Mouse (Mus musculus) liver (tissue): ENCODE data around the gene Purb.
A peak's percentile ranks its signal among the peaks of the same experiment; 100 is the strongest.
"Not testable (repeated sequence)": the region's sequence is repeated elsewhere in the genome, so short reads cannot be mapped to it uniquely, and the experiment has no call there.

Experiments used
- DNase-seq: peaks from one replicate; pipeline ENCODE4 v3.0.0-alpha.2; 2020; ENCODE audit warnings: mixed read lengths

Purb gene

GRCm38 (mm10) chr11:6484244-6484959, 8.7 kb upstream of the Purb start:
- no peak for DNase-seq

- DNase-seq, result no peak
Observed at GRCm38 (mm10) chr11:6483103-6483502, 7.4 kb upstream of the Purb start.

DNA sequence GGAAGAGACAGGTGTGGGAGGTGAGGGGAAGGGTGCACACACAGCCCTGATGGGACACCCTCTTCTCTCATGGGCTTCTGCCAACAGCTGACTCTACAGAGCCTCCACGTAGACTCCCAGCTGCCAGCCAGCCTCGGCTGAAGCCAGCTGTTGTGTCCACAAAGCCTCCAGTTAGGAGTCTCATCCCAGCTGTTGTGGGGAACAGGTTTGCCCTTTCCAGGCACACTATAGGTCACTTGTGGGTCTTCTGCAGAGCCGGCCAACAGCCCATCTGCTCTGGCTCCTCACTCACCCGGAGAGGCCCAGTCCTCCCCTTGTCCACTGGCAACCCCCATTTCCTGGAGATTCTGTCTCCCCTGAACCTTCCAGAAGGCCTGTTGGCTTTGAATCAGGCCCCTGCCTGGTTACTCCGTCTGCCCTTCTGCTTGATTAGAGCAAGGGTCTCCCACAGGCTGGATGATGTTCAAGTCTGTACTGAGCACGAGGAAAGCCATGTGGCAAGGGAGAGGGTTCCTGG, 6.0 kb upstream of the Purb start:
- no peak for DNase-seq

DNA sequence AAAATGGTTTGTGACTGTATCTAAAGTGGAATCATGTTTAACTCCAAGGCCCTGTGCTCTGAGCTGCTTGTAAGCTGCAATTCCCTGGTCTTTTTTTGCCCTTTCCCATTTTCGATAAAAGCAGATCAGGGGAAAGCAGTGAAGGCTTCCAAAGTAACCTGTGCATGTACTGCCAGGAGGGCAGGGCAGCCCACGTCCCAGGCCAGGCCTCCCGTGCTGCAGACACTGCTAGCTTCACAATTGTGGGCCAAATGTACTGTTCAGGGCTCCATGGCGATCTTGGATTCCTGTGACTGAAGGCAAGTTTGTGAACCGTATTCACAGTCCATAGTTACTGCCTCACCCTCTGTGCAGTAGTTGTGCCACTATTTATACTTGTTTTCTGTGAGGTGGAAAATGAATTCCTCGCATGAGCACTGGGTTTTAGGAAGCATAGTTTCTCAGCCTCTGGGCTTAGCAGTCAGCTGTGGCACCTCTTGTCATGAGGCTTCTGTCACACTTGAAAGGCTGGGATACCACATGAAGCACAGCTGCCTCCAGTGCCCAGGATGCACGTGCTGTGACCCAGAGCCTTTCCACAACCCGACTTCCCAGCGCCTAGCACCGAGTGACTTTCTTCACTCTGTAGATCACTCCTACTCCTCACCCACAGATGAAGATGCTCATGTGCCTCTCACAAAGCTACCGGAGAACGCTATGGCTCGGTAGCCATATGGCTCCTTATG, 5.1 kb upstream of the Purb start:
- DNase-seq, result no peak

- DNase-seq, result no peak
Observed at GRCm38 (mm10) chr11:6480191-6480590, 4.5 kb upstream of the Purb start.

DNA sequence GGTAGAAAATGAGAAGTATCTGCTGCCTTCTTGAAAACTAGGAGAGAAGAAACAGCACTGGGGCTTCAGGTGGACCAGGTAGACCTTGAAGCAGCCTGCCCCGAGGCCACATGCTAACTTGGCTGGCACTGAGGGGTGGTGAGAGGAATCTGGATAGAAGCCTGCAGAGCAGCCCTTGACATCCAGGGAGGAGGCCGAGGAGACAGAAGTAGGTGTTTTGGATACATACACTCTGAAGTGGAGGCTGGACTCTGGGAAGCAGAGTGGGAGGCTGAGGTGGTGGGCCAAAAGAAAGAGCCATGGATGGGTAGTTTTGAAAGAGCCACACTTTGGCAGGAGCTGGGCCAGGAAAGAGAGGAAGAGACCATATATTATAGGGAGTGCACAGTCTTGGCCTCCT, 3.5 kb upstream of the Purb start:
- DNase-seq, result no peak

- DNase-seq, result no peak
Observed at GRCm38 (mm10) chr11:6477350-6477749, 1.6 kb upstream of the Purb start.

DNA sequence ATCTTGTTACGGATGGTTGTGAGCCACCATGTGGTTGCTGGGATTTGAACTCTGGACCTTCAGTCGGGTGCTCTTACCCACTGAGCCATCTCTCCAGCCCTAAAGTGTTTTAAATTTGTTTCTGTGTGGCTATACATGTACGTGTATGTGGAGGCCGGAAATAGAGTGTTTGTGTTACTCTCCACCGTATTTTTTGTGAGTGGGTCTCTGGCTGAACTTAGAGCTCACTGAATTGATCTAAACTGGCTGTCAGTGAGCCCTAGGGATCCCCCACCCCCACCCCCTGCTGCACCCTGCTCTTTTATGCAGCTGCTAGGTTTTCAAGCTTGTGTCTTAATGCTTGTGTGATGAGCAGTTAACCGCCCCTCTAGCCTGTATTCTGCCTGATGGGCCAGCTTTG, 1.2 kb upstream of the Purb start:
- DNase-seq, result no peak

- DNase-seq, result peak; percentile 64
Observed at GRCm38 (mm10) chr11:6474874-6475731, 614 bp downstream of the Purb start.

GRCm38 (mm10) chr11:6474381-6474780, 1.3 kb downstream of the Purb start:
- DNase-seq, result no peak

DNA sequence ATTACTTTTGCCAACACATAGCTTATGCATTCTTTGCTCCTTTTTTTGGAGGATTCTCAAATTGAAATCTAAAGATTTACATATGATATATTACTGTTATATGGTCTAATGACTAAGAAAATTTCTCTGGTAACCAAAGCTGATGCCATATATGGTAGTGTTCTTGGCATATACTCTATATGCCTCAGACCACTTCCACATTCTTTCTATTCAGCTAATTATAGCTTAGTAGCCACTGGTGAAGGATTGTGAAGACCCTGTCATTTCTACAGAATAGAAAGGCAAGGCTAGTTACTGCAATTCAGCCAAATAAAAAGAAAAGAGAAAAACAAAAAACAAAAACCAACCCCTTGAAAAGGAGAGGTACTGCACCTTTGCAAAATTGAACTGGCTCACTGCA, 3.6 kb downstream of the Purb start:
- no peak for DNase-seq

DNA sequence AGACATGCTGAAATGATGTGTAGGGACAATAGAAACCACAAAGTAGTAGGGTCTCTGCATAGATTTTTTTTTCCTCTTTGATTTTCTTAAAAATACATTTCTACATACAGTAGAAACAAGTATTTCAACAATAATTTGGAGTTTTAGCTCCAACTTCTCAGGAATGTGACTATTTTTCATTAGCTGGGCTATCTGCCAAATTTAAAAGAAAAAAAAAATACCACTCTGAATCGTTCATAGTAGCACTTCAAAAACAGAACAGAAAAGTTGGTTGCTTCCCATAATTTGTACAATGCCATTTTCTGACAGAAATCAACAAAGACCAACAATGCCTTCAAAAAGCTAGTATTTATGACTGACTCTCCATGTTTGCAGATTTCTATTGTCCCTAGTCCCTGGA, 4.2 kb downstream of the Purb start:
- no peak for DNase-seq

GRCm38 (mm10) chr11:6471054-6471453, 4.7 kb downstream of the Purb start:
- DNase-seq, result no peak

- DNase-seq, result no peak
Observed at GRCm38 (mm10) chr11:6468541-6468940, 7.2 kb downstream of the Purb start.

DNA sequence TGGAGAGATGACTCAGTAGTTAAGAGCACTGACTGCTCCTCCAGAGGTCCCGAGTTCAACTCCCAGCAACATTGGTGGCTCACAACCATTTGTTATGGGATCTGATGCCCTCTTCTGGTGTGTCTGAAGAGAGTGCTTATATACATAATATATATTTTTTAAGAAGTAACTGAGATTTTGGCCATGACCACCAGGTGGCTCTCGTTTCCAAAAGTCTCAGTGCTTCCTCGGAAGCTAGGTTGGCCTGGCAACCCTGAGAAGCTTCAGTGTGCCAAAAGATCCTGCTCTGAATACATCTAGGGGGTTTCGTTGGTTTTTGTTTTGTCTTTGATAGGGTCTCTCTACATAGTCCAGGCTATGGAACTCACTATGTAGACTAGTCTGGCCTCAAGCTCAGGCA, 10.6 kb downstream of the Purb start:
- peak; percentile 71 for DNase-seq

DNA sequence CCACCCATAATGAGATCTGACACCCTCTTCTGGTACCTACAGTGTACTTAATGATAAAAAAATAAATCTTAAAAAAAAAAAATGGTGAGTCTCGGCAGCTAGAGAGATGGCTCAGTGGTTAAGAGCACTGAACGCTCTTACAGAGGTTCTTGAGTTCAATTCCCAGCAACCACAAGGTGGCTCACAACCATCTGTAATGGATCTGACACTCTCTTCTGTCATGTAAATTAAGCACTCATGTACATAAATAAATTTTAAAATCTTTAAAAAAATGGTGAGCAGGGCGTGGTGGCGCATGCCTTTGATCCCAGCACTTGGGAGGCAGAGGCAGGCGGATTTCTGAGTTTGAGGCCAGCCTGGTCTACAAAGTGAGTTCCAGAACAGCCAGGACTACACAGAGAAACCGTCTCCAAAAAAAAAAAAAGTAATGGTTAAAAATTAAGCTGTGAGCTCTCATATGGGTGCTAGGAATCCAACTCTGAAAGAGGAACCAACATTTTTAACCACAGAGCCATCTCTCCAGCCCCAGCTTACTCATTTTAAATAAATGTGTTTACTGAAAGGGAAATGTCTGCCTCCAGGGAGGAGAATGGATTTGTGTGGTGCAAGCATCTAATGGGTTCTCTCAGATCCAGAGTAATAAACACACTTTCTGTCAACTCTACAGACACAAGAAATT, 12.4 kb downstream of the Purb start:
- DNase-seq, result no peak

DNA sequence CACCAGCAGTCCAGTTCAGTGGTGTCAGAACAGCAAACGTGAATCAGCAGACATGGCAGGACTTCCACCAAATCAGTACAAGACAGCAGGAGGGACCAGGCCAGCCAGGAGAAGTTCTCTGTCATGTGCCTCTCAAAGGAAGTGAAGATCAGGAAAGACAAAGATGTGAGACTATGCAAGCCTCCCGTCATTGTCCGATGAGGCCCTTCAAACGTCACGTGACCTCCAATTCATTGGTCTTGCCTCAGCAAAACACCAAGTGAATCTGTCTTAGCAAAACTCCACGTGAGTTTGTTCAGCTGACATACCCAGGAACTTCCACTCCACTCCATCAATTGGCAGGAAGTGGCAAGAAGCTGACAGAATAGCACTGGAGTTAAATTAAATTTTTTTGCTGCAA, 19.6 kb downstream of the Purb start:
- no peak for DNase-seq

DNA sequence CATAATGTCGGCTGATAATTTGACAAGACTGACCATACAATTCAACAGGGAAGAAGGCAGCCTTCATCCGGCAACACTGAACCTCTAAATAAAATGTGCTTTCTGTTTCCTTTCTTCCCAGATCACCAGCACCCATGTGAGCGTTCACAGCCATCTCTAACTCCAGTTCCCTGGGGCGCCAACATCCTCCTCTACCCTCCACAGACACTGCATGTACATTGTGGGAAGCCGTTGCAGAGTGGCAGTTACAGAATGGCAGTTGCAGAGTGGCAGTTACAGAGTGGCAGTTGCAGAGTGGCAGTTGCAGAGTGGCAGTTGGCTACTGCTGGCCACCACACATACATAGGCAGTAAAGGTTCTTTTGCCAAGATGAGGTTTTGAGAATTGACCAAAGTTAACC, 27.6 kb downstream of the Purb start:
- DNase-seq, result not testable (repeated sequence)

- DNase-seq, result no peak
Observed at GRCm38 (mm10) chr11:6447493-6447892, 28.2 kb downstream of the Purb start.

DNA sequence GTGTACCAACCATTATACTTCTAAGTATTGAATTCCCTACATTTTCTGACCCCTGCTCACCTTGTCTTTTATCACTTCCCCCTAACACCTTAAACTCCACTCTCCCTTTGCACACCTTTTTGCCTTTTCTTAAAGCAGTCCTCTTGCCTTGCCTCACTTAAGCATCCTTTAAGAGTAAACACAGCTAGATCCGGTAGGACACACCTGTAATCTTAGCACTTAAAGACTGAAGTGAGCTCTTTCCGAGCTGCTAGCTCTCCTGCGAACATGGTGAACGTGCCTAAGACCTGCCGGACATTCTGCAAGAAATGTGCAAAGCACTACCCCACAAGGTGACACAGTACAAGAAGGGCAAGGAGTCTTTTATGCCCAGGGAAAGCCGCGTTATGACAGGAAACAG, 29.8 kb downstream of the Purb start:
- DNase-seq, result no peak

DNA sequence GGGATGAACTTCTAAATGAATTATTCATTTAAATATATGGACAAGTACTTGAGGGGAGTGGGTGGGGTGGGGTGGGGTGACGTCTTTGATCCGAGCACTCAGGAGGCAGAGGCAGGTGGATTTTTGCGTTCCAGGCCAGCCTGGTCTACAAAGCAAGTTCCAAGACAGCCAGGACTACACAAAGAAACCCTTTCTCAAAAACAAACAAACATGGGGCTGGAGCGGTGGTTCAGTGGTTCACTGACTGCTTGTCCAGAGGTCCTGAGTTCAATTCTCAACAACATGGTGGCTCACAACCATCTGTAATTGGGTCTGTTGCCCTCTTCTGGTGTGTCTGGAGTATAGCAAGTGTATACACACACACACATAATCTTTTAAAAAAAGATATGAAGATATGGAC, 30.3 kb downstream of the Purb start:
- DNase-seq, result no peak

- peak; percentile 99 for DNase-seq
Observed at GRCm38 (mm10) chr11:6444077-6444853, 31.5 kb downstream of the Purb start, which contains the start of gene H2afv. Gene H2afv (minus strand): TSS chr11:6444443.
